Mouse (Mus musculus) liver, embryonic 12.5 days (tissue): ENCODE data around the gene Magi2. TPM values are rescaled to one million over a fixed set of nuclear protein-coding genes. Genes with fewer than 3 reads are reported as not detected.
"Not testable (repeated sequence)": the region's sequence is repeated elsewhere in the genome, so short reads cannot be mapped to it uniquely, and the experiment has no call there.

Experiments
- ATAC-seq: fragments of 200-750 bp; cut with Nextera tagmentation; 2 replicates; pipeline ENCODE4 v1.8.0; 2017; ENCODE audit warnings: moderate number of reproducible peaks, mild to moderate bottlenecking, moderate library complexity
- H3K27ac ChIP-seq: fragments of 300-500 bp; sonication (generic); 2 replicates; pipeline ENCODE4 v1.5.1; 2016; ENCODE audit warnings: mild to moderate bottlenecking
- H3K27me3 ChIP-seq: fragments of 300-500 bp; sonication (generic); replicated peaks from 2 replicates; pipeline ENCODE4 v1.6.1; 2016; ENCODE audit warnings: mild to moderate bottlenecking, moderate library complexity
- H3K36me3 ChIP-seq: fragments of 300-500 bp; sonication (generic); 2 replicates; pipeline ENCODE4 v1.6.1; 2016; ENCODE audit warnings: mild to moderate bottlenecking, moderate library complexity
- H3K4me1 ChIP-seq: fragments of 300-500 bp; sonication (generic); 2 replicates; pipeline ENCODE4 v1.6.1; 2016
- H3K4me2 ChIP-seq: fragments of 300-500 bp; sonication (generic); 2 replicates; pipeline ENCODE4 v1.6.1; 2016; ENCODE audit warnings: mild to moderate bottlenecking, moderate library complexity
- H3K4me3 ChIP-seq: fragments of 300-500 bp; sonication (generic); 2 replicates; pipeline ENCODE4 v1.5.1; 2016; ENCODE audit warnings: mild to moderate bottlenecking, moderate library complexity
- H3K9ac ChIP-seq: fragments of 300-500 bp; sonication (generic); 2 replicates; pipeline ENCODE4 v1.6.1; 2016; ENCODE audit warnings: mild to moderate bottlenecking, moderate library complexity
- H3K9me3 ChIP-seq: fragments of 300-500 bp; sonication (generic); replicated peaks from 2 replicates; pipeline ENCODE4 v1.6.1; 2016; ENCODE audit warnings: mild to moderate bottlenecking, moderate library complexity
- WGBS: fragments of 180-500 bp; shearing (Covaris S2); methylation state at CpG from one replicate; pipeline ENCODE4 v1.1.7; 2016; ENCODE audit not compliant: insufficient replicate concordance; 5-methylcytosine and 5-hydroxymethylcytosine counted together
- polyA plus RNA-seq: library from polyadenylated mRNA; unstranded; fragments of >200 nt; fragmentation: Nextera tagmentation; extraction: Ambion mirVana; gene quantifications from 2 replicates; pipeline ENCODE4 v1.2.1, GENCODE M21; 2016

The Magi2 gene
- polyA plus RNA-seq, 1 experiment from 2014 or later, result 0.77 TPM

DNA sequence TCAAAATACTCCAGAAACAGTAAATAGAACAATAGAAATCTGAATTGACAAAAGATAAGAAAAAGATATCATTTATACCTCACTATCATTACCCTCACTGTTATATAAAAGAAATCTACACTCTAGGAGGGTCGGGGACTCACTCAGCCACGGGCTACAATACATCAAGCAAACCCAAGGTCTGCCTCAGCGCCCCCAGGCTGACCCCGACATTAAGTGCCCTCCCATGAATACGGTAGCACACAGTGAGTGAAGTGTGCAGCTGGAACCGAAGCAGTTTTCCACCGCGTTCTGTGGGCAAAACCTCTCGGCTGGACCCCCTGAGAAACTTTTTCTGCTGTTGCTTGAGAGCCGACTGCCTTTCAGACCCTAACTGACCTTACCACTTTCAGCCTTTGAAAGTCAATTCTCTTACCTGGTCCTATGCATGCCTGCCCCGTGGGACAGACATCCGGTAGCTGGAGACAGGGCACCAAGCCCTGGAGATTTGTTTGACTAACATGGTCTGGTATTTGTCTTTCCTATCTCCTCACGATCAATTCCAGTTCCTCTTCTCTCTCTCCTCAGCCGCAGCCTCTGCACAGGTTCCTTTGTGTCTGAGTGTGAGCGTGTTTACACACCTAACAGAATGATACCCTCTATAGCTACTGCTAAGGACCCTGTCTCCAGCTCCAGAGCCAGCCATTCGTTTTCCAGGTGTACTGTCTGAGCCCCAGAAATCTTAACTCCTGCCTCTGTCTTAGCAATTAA is 1285.7 kb downstream of the Magi2 start:
- Histone ChIP-seq H3K4me2 (no peak overlapping the region), H3K36me3 (no peaks in the 10 kb centered on the region), H3K9me3 (no peaks in the 10 kb centered on the region), H3K9ac (no peak overlapping the region), H3K27ac (no peak overlapping the region), H3K27me3 (peaks cover 8% of the 10 kb centered on the region; the same call in 1 of the 2 replicates), H3K4me3 (no peak overlapping the region), H3K4me1 (no peaks in the 10 kb centered on the region)
- ATAC-seq, result no peak
- 36% methylated on average over 16 of the region's 16 CpGs for WGBS

DNA sequence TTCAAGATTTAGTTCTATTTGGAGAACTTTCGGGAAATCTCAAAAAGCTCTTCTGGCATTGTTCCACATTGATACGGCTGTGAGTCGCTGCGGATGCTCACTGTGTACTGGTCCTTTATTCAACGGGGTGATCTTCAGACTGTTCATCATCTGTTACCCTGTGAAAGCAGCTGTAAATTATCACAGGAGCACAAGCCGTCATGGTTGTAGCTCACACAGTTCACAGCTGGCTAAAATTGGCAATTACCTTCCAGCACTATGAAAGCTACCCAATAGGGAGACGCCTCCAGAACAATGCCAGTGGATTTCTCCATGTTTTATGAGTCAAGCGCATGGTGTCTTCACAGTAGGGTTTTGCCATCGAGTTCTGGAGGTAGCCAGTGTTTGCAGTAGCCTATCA is 1294.8 kb downstream of the Magi2 start:
- Histone ChIP-seq H3K4me2 (no peak overlapping the region), H3K27me3 (no peaks in the 10 kb centered on the region), H3K36me3 (no peaks in the 10 kb centered on the region), H3K9ac (no peak overlapping the region), H3K27ac (no peak overlapping the region), H3K4me3 (no peak overlapping the region), H3K9me3 (no peaks in the 10 kb centered on the region), H3K4me1 (no peaks in the 10 kb centered on the region)
- WGBS, result 70% methylated on average over 9 of the region's 9 CpGs
- no peak for ATAC-seq

DNA sequence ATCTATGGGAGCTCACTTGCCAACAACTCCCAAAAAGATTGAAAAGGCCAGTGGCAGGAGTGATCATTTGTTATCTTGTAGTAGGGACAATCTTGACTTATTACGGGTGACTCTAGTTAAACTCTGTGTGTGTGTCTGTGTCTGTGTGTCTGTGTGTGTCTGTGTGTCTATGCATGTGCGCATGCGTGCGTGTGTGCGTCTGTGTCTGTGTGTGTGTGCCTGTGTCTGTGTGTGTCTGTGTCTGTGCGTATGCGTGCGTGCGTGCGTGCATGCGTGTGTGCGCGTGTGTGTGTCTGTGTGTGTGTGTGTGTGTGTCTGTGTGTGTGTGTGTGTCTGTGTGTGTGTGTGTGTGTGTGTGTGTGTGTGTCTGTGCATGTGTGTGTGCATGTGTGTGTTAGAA is 1295.2 kb downstream of the Magi2 start:
- Histone ChIP-seq H3K4me2 (no peak overlapping the region), H3K36me3 (no peaks in the 10 kb centered on the region), H3K9me3 (no peaks in the 10 kb centered on the region), H3K4me1 (no peaks in the 10 kb centered on the region), H3K27me3 (no peaks in the 10 kb centered on the region), H3K4me3 (no peak overlapping the region), H3K9ac (no peak overlapping the region), H3K27ac (no peak overlapping the region)
- ATAC-seq, result no peak
- WGBS, result 90% methylated on average over 13 of the region's 13 CpGs

DNA sequence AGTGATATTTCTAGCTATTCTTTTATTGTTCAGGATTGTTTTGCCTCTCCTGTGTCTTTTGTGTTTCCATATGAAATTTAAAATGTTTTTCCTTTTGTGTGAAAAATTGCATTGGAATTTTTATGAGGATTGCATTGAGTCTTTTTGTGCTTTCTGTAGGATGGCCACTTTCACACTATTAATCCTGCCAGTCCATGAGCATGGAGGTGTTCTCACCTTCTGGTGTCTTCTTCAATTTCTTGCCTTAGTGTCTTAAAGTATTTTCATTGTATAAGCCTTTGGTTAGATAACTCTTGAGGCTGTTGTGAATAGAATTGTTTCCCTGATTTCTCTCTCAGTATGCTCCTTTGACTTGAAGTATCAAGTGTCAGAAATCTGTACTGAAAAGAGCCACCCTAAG is 1296.9 kb downstream of the Magi2 start:
- H3K27me3 ChIP-seq, result no peaks in the 10 kb centered on the region
- H3K36me3 ChIP-seq, result no peaks in the 10 kb centered on the region
- H3K27ac ChIP-seq, result no peak overlapping the region
- H3K4me1 ChIP-seq, result no peaks in the 10 kb centered on the region
- H3K4me3 ChIP-seq, result no peak overlapping the region
- ATAC-seq, result no peak
- no peak overlapping the region for H3K4me2 ChIP-seq
- no peaks in the 10 kb centered on the region for H3K9me3 ChIP-seq
- no peak overlapping the region for H3K9ac ChIP-seq

DNA sequence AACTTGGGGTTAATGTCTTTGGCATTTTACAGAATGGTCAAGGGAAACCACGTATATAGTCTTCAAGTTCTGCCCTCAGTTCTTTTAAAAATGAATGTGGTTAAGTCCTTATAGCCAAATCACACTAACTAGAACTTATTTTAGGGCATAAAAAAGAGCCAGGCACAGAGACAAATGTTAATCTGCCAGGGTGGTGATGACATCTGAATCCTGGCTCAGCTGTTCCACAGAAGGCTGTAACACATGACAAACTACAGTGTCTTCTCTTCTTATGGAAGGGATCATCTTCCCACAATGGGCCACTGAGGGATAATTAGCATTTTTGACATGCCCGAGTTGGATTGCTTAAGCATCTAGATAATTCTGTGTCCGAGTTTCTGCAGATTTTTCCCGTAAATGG is 1299.8 kb downstream of the Magi2 start:
- H3K4me3 ChIP-seq, H3K36me3 ChIP-seq, H3K9me3 ChIP-seq, H3K27me3 ChIP-seq, H3K27ac ChIP-seq, ATAC-seq, H3K4me1 ChIP-seq, H3K4me2 ChIP-seq, H3K9ac ChIP-seq: not testable (repeated sequence)
- WGBS, result 73% methylated on average over 2 of the region's 4 CpGs

DNA sequence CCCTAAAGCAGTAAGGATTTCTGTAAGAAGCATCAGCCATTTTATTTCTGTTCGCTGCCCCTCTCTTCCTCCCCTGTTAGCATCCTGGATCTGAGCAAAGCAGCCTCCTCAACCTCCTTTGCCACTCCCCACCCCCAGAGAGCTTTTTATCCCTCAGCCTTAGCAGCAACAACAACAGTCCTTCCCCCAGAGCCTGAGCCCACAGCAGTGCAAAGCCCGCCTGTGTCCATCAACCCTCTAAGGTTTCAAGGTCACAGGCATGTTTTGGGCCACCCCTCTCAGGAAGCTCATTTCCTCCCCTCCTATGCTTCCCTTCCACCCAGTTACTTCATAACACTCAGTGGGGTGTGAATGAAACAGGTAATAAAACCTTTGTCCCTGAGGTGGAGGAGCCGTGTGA is 1309.7 kb downstream of the Magi2 start:
- WGBS, result 61% methylated on average over 3 of the region's 3 CpGs
- no peaks in the 10 kb centered on the region for H3K27me3 ChIP-seq
- no peaks in the 10 kb centered on the region for H3K36me3 ChIP-seq
- no peaks in the 10 kb centered on the region for H3K4me1 ChIP-seq
- no peak overlapping the region for H3K27ac ChIP-seq
- H3K4me2 ChIP-seq, result no peak overlapping the region
- no peak overlapping the region for H3K9ac ChIP-seq
- H3K9me3 ChIP-seq, result no peaks in the 10 kb centered on the region
- no peak for ATAC-seq
- no peak overlapping the region for H3K4me3 ChIP-seq

DNA sequence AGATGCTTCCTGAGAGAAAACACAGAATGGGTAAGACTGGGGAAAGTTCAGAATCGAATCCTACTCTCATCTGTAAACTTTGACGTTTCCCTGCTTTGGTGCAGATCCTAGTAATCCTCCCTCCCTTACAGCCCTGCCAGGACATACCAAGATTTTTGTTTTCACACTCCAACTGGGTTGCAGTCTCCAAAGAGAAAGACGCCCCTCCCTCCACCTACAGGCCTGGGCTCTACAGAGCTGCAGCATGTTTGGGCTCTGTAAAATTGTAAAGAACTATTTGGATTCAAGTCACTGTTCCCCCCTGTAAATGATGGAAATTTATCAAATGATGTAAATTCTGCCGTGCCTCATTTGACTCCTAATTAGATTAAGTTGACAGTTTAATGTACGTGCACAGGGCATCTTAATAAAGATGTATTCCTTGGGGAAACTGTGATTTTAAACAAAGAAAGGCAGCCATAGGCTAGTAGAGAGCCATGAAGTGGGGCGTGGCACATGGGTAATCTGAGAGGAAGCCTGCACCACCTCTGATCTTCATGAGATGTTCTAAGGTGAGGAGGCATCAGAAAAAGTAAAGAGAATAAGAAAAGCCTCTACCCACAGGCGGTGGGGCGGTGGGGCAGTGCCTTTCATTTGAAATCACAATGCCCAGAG is 1310.7 kb downstream of the Magi2 start:
- no peak overlapping the region for H3K4me2 ChIP-seq
- H3K27ac ChIP-seq, result no peak overlapping the region
- H3K9me3 ChIP-seq, result no peaks in the 10 kb centered on the region
- WGBS, result 50% methylated on average over 8 of the region's 8 CpGs
- H3K9ac ChIP-seq, result no peak overlapping the region
- no peak overlapping the region for H3K4me3 ChIP-seq
- no peaks in the 10 kb centered on the region for H3K4me1 ChIP-seq
- H3K27me3 ChIP-seq, result no peaks in the 10 kb centered on the region
- ATAC-seq, result no peak
- H3K36me3 ChIP-seq, result no peaks in the 10 kb centered on the region

DNA sequence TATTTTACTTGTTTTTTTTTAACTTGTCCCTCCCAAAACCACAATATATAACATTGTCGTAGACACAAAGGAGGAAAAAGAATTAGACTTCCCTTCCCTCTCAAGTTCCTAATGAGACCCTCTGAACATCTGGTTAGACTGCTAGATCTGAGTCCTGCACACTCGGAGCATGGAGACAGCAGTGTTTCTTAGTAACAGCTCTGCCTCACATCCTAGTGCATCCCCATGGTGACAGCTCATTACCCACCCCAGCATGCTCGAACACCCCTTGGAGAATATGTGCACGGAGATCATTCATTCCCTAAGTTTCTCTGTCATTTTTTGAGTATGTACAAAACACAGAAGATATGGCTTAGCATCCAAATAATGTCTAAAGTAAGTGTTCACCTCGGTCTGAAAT is 1317.5 kb downstream of the Magi2 start:
- WGBS, result 60% methylated on average over 5 of the region's 5 CpGs

DNA sequence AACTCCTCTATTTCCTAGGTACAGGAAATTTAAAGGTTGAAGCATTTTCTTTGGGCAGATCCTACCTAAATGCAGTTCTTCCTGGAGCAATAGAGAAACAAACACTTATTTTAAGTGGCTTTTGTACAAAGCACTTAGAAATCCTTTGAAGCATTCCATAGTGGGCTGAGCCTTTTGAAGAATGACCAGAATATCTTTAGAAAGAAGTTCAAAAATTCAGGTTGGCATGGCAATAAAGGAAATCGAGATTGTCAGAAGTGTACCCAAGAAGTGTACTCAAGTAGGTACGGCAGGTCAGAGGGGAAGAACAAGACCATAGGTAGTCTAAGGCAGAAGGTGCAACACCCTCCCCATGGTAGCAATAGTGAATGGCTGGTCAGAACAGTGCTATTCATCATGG is 1332.5 kb downstream of the Magi2 start:
- no peak overlapping the region for H3K4me2 ChIP-seq
- H3K27ac ChIP-seq, result no peak overlapping the region
- 65% methylated on average over 2 of the region's 2 CpGs for WGBS
- H3K4me1 ChIP-seq, result no peaks in the 10 kb centered on the region
- H3K27me3 ChIP-seq, result no peaks in the 10 kb centered on the region
- no peak overlapping the region for H3K9ac ChIP-seq
- ATAC-seq, result no peak
- no peaks in the 10 kb centered on the region for H3K9me3 ChIP-seq
- no peak overlapping the region for H3K4me3 ChIP-seq
- H3K36me3 ChIP-seq, result no peaks in the 10 kb centered on the region

More for the DNA sequence above, 1317.5 kb downstream of the Magi2 start:
- Histone ChIP-seq H3K36me3 (no peaks in the 10 kb centered on the region), H3K4me3 (no peak overlapping the region), H3K9ac (no peak overlapping the region), H3K4me2 (no peak overlapping the region), H3K27ac (no peak overlapping the region), H3K9me3 (no peaks in the 10 kb centered on the region), H3K27me3 (no peaks in the 10 kb centered on the region), H3K4me1 (no peaks in the 10 kb centered on the region)
- ATAC-seq, result no peak

DNA sequence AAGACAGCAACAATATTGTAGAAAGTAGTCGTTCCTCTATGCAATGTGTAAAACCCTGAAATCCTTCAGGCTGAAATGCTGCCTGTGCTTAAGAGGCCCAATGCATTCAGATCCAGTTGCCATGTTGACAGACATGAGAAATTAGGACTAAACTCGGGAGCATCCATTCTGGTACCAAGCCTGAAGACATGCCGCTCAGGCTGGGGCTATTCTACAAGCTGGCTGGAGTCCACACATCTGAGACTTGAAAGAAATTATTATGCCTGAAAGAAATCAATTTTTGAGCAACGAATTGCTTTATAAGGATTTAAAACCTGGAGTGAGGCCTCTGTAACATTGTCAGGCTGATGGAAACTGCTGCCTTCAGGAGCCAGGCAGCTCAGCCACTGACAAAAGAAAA is 1333.0 kb downstream of the Magi2 start:
- Histone ChIP-seq H3K9ac (no peak overlapping the region), H3K27me3 (no peaks in the 10 kb centered on the region), H3K4me3 (no peak overlapping the region), H3K27ac (no peak overlapping the region), H3K36me3 (no peaks in the 10 kb centered on the region), H3K9me3 (no peaks in the 10 kb centered on the region), H3K4me2 (no peak overlapping the region), H3K4me1 (no peaks in the 10 kb centered on the region)
- ATAC-seq, result no peak
- 53% methylated on average over 4 of the region's 4 CpGs for WGBS

DNA sequence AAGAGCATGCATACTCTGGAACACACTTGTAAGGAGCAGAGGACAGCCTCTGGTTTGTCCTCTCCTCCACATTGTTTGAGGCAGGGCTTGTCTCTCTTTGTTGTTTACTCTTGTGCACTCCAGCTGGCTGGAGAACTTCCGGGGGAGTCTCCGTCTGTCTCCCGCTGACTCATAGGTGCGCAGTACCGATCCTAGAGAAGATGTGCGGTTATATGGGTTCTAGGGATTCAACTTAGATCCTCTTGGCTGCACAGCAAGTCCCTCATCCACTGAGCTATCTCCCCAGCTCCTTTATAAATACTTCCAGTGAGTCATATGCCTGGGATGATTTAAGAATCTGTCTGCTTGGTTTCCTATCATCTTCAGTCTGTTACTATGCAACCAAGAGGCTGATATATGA is 1341.6 kb downstream of the Magi2 start:
- Histone ChIP-seq H3K4me3 (no peak overlapping the region), H3K9ac (no peak overlapping the region), H3K9me3 (no peaks in the 10 kb centered on the region), H3K27ac (no peak overlapping the region), H3K4me2 (no peak overlapping the region), H3K4me1 (no peaks in the 10 kb centered on the region), H3K27me3 (no peaks in the 10 kb centered on the region), H3K36me3 (no peaks in the 10 kb centered on the region)
- no peak for ATAC-seq
- WGBS, result 76% methylated on average over 6 of the region's 6 CpGs

DNA sequence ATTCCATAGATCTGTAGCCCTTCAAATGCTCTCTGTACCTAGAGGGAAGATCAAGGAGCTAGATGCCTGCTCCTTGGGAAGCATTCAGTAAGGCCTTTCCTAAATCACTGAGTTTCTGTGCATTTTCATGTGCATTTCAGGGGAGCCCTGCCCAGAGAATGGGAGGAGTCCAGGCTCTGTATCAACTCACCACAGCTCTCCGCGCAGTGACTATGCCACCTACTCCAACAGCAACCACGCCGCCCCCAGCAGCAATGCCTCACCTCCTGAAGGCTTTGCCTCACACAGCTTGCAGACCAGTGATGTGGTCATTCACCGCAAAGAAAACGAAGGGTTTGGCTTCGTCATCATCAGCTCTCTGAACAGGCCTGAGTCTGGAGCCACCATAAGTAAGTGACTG is 1342.1 kb downstream of the Magi2 start:
- no peak overlapping the region for H3K27ac ChIP-seq
- H3K4me1 ChIP-seq, result no peaks in the 10 kb centered on the region
- H3K4me2 ChIP-seq, result no peak overlapping the region
- H3K9ac ChIP-seq, result no peak overlapping the region
- 88% methylated on average over 7 of the region's 7 CpGs for WGBS
- no peak for ATAC-seq
- H3K36me3 ChIP-seq, result no peaks in the 10 kb centered on the region
- no peaks in the 10 kb centered on the region for H3K27me3 ChIP-seq
- H3K9me3 ChIP-seq, result no peaks in the 10 kb centered on the region
- no peak overlapping the region for H3K4me3 ChIP-seq

DNA sequence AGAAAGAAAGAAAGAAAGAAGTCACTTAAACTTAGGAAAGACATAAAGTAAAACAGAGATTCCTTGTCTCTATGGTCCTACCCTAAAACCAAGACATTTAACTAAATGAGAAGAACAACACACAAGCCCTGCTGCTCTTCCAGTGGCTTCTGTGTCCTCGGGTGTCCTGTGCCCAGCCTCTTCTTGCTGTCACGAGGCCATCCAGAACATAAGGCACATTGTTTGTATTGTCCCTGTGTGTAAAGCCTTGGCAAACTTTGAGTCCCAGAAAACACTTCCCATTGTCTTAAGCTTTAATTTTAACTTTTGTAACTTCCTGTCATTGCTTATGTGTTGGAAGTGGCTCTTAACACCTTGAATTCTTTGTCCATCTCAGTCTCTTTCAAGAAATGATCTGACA is 1348.0 kb downstream of the Magi2 start:
- Histone ChIP-seq H3K4me1 (no peaks in the 10 kb centered on the region), H3K4me2 (no peak overlapping the region), H3K27ac (no peak overlapping the region), H3K27me3 (no peaks in the 10 kb centered on the region), H3K36me3 (no peaks in the 10 kb centered on the region), H3K9me3 (no peaks in the 10 kb centered on the region), H3K4me3 (no peak overlapping the region), H3K9ac (no peak overlapping the region)
- whole genome bisulfite sequencing, result 56% methylated on average over 2 of the region's 2 CpGs
- no peak for ATAC-seq
